Mouse (Mus musculus): ENCODE data around the gene Mpp4. TPM values are rescaled to one million over a fixed set of nuclear protein-coding genes. Genes with fewer than 3 reads are reported as not detected.

Mpp4 gene
- polyA plus RNA-seq (2015; fragmentation: Nextera tagmentation; extraction: Ambion mirVana), result 0.76 and 0.77 TPM in 2 replicates

DNA sequence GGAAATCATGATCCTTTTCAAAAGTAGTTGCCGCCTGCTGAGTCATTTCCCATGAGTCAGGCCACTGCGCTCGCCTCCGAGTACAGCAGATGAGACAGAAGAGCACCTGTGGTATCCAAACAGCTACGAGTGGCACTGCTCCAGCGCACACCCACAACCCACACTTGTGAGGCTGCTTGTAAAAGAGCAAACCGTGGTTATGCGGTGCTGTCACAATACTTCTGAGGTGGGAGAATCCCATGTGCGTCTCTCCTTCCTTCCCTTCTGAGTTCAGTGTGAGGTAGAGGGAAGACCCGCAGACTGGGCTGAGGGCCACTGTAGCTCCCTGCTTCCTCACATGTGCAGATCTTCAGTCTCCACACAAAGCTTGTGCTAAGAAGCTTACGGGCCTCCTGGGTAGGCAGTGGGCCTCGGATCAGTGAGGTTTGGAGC is at the start of gene Mpp4:
TSS of gene Mpp4 (minus strand) at position 360 of the 432 bp plus-strand sequence.
- Histone ChIP-seq H3K36me3 (peaks cover 22% of the 10 kb centered on the region), H3K4me3 (no peak within 1 kb of the TSS), H3K27me3 (no peaks in the 10 kb centered on the region), H3K9ac (replicated peaks) (no peak within 1 kb of the TSS), H3K27ac (replicated peaks) (no peak within 1 kb of the TSS), H3K4me2 (replicated peaks) (no peak within 1 kb of the TSS), H3K4me1 (no peaks in the 10 kb centered on the region), H3K9me3 (no peaks in the 10 kb centered on the region)
- WGBS, result 25% methylated on average over 12 of the region's 12 CpGs
- no peak for ATAC-seq (replicated peaks)

DNA sequence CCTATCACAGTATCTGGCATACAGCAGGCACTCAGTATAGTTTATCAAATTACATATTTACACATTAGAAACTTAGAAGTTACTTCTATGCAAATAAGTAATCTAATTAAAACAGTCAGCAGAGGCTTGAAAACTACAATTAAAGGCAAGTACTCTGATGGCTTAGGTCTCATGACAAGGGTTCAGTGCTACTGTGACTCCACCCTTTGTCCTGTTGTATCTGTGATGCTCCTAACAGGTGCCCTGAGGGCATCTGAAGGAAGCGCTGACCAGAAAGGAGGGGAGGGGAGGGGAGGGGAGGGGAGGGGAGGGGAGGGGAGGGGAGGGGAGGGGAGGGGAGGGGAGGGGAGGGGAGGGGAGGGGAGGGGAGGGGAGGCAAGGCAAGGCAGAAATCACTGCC is 49.8 kb upstream of the Mpp4 start:
- no peak overlapping the region for H3K9ac ChIP-seq (replicated peaks)
- no peaks in the 10 kb centered on the region for H3K27me3 ChIP-seq
- H3K4me1 ChIP-seq, result no peaks in the 10 kb centered on the region
- H3K4me2 ChIP-seq (replicated peaks), result no peak overlapping the region
- no peak overlapping the region for H3K27ac ChIP-seq (replicated peaks)
- peaks cover 7% of the 10 kb centered on the region; the same call in 1 of the 2 replicates for H3K36me3 ChIP-seq
- no peak overlapping the region for H3K4me3 ChIP-seq
- WGBS, result no CpG with 5 or more reads among the region's 1 CpGs
- no peaks in the 10 kb centered on the region for H3K9me3 ChIP-seq
- no peak for ATAC-seq (replicated peaks)

GRCm38 (mm10) chr1:59212076-59212779 is 49.0 kb upstream of the Mpp4 start:
- Histone ChIP-seq H3K4me2 (replicated peaks) (no peak overlapping the region), H3K27me3 (no peaks in the 10 kb centered on the region), H3K9me3 (no peaks in the 10 kb centered on the region), H3K4me3 (no peak overlapping the region), H3K4me1 (no peaks in the 10 kb centered on the region), H3K27ac (replicated peaks) (no peak overlapping the region), H3K9ac (replicated peaks) (no peak overlapping the region), H3K36me3 (peaks cover 7% of the 10 kb centered on the region; the same call in 1 of the 2 replicates)
- WGBS, result 94% methylated on average over 5 of the region's 5 CpGs
- ATAC-seq (replicated peaks), result no peak

GRCm38 (mm10) chr1:59211651-59212050 is 48.5 kb upstream of the Mpp4 start:
- Histone ChIP-seq H3K4me2 (replicated peaks) (no peak overlapping the region), H3K27ac (replicated peaks) (no peak overlapping the region), H3K4me3 (no peak overlapping the region), H3K9me3 (no peaks in the 10 kb centered on the region), H3K36me3 (peaks cover 9% of the 10 kb centered on the region; the same call in 1 of the 2 replicates), H3K4me1 (no peaks in the 10 kb centered on the region), H3K9ac (replicated peaks) (no peak overlapping the region), H3K27me3 (no peaks in the 10 kb centered on the region)
- 86% methylated on average over 4 of the region's 4 CpGs for WGBS
- ATAC-seq (replicated peaks), result no peak

DNA sequence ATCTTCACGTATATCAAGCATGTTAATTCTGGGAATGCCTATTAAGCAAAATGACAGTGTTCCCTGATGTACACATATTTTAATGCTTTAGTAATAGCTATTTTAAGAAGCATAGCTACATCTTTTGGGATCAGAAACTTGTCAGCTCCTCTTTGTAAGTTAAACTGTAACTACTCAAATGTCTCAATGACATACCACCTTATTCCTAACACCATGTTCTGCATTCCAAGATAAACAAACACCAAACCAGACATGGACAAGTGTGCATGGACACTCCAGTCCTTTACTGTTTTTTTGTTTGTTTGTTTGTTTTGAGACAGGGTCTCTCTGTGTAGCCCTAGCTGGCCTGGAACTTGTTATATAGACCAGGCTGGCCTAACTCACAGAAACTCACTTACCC is 45.1 kb upstream of the Mpp4 start:
- no peaks in the 10 kb centered on the region for H3K9me3 ChIP-seq
- no peak overlapping the region for H3K4me2 ChIP-seq (replicated peaks)
- H3K36me3 ChIP-seq, result peaks cover 9% of the 10 kb centered on the region; the same call in 1 of the 2 replicates
- no peak overlapping the region for H3K4me3 ChIP-seq
- ATAC-seq (replicated peaks), result no peak
- no peaks in the 10 kb centered on the region for H3K4me1 ChIP-seq
- H3K27ac ChIP-seq (replicated peaks), result no peak overlapping the region
- WGBS, result 92% methylated on average over 1 of the region's 1 CpGs
- no peaks in the 10 kb centered on the region for H3K27me3 ChIP-seq
- no peak overlapping the region for H3K9ac ChIP-seq (replicated peaks)

GRCm38 (mm10) chr1:59204489-59204888 is 41.3 kb upstream of the Mpp4 start:
- no peaks in the 10 kb centered on the region for H3K27me3 ChIP-seq
- 76% methylated on average over 1 of the region's 1 CpGs for WGBS

DNA sequence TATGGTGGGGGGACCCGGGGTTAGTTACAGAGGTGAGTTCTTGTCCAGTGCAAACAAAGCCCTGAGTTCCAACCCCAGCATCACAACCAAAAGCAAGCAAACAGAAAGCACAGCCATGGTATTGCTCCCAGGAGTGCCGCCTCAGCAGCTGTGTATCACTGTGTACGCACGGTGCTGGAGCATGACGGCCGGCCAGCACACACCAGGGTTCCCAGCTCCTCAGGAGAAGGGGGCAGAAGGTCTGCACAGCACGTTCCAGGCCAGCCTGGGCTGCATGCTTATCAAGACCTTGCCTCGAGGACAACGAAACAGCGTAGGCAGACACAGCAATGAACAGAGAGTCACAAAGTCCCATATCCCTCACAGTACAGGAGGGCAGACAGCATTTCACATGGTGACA is 39.2 kb upstream of the Mpp4 start:
- H3K4me2 ChIP-seq (replicated peaks), result no peak overlapping the region
- no peak overlapping the region for H3K4me3 ChIP-seq
- no peak overlapping the region for H3K27ac ChIP-seq (replicated peaks)
- 95% methylated on average over 10 of the region's 10 CpGs for WGBS
- peaks cover 20% of the 10 kb centered on the region for H3K36me3 ChIP-seq
- H3K9ac ChIP-seq (replicated peaks), result no peak overlapping the region
- ATAC-seq (replicated peaks), result no peak
- no peaks in the 10 kb centered on the region for H3K27me3 ChIP-seq
- no peaks in the 10 kb centered on the region for H3K9me3 ChIP-seq
- H3K4me1 ChIP-seq, result no peaks in the 10 kb centered on the region

More at GRCm38 (mm10) chr1:59204489-59204888, 41.3 kb upstream of the Mpp4 start:
- Histone ChIP-seq H3K27ac (replicated peaks) (no peak overlapping the region), H3K4me3 (no peak overlapping the region), H3K9ac (replicated peaks) (no peak overlapping the region), H3K9me3 (no peaks in the 10 kb centered on the region), H3K4me2 (replicated peaks) (no peak overlapping the region), H3K36me3 (peaks cover 14% of the 10 kb centered on the region), H3K4me1 (no peaks in the 10 kb centered on the region)
- ATAC-seq (replicated peaks), result no peak

DNA sequence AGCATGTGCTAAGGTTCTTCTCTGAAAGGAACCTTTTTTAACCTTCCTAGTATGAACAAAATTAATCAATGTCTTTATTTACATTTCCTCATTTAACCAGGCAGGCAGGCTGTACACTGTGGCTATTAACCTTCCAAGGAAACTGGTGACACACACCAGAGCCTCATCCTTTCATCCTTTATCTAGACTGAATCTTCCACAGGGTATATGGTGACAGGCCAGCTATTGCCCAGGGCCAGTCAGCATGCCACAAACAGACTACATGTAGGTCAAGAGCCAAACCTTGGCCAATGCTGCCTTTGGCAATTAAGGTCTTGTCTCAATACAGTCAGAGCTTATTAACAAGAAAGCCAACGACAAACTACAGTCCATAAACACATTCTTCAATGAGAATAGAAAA is 38.4 kb upstream of the Mpp4 start:
- Histone ChIP-seq H3K4me1 (no peaks in the 10 kb centered on the region), H3K4me3 (no peak overlapping the region), H3K9me3 (no peaks in the 10 kb centered on the region), H3K36me3 (peaks cover 19% of the 10 kb centered on the region), H3K9ac (replicated peaks) (no peak overlapping the region), H3K27ac (replicated peaks) (no peak overlapping the region), H3K4me2 (replicated peaks) (no peak overlapping the region), H3K27me3 (no peaks in the 10 kb centered on the region)
- no peak for ATAC-seq (replicated peaks)
- WGBS, result 74% methylated on average over 1 of the region's 1 CpGs

GRCm38 (mm10) chr1:59200960-59201359 is 37.8 kb upstream of the Mpp4 start:
- no peak overlapping the region for H3K4me3 ChIP-seq
- H3K27ac ChIP-seq (replicated peaks), result no peak overlapping the region
- no peaks in the 10 kb centered on the region for H3K27me3 ChIP-seq
- H3K4me2 ChIP-seq (replicated peaks), result no peak overlapping the region
- 92% methylated on average over 5 of the region's 5 CpGs for WGBS
- H3K9ac ChIP-seq (replicated peaks), result no peak overlapping the region
- ATAC-seq (replicated peaks), result no peak
- peaks cover 19% of the 10 kb centered on the region for H3K36me3 ChIP-seq
- no peaks in the 10 kb centered on the region for H3K4me1 ChIP-seq
- H3K9me3 ChIP-seq, result no peaks in the 10 kb centered on the region

DNA sequence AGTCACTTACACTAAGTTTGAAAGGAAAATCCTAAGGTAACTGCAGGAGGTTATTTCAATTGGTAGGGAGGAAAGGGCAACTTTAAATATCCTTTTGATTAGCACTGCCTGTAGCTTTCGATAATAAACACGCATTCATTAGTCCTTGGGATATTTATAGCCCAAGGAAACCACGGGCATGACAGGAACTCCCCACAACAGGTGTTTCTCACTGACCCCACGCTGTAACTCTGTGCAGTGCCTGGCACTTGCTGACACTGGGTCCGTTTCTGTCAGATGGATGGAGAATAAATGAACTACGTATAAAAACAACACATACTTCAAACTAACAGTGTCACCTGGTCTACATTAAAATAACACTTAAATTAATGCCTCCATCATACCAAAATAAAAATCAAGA is 31.8 kb upstream of the Mpp4 start:
- WGBS, result 58% methylated on average over 6 of the region's 6 CpGs
- peaks cover 33% of the 10 kb centered on the region for H3K36me3 ChIP-seq

DNA sequence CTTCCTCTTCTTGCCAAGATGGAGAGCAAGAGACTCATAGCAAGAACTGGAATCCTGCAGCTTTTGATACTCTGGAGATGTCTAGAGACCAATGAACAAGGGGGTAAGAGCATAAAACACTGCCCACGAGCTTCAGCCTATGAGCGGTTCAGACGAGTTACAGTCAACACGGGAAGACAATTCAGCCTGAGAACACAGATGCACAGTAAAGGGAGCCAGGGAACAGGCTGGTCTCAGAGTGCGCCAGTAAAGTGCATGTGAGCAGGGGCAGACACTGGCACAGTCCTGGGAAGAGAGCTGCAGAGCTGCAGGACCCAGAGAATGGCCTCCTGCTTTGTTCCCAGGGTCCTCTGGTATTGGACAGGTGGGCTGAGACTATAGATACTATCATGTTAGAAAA is 24.6 kb upstream of the Mpp4 start:
- Histone ChIP-seq H3K27ac (replicated peaks) (no peak overlapping the region), H3K36me3 (peaks cover 33% of the 10 kb centered on the region), H3K27me3 (no peaks in the 10 kb centered on the region), H3K9me3 (no peaks in the 10 kb centered on the region), H3K4me3 (no peak overlapping the region), H3K4me2 (replicated peaks) (no peak overlapping the region), H3K9ac (replicated peaks) (no peak overlapping the region), H3K4me1 (no peaks in the 10 kb centered on the region)
- WGBS, result 80% methylated on average over 5 of the region's 5 CpGs
- no peak for ATAC-seq (replicated peaks)

More for the DNA sequence above, 31.8 kb upstream of the Mpp4 start:
- ATAC-seq (replicated peaks), result no peak
- Histone ChIP-seq H3K4me1 (no peaks in the 10 kb centered on the region), H3K4me2 (replicated peaks) (no peak overlapping the region), H3K27ac (replicated peaks) (no peak overlapping the region), H3K9ac (replicated peaks) (no peak overlapping the region), H3K27me3 (no peaks in the 10 kb centered on the region), H3K9me3 (no peaks in the 10 kb centered on the region), H3K4me3 (no peak overlapping the region)

GRCm38 (mm10) chr1:59186317-59186716 is 23.1 kb upstream of the Mpp4 start:
- ATAC-seq (replicated peaks), result no peak
- no peaks in the 10 kb centered on the region for H3K27me3 ChIP-seq
- WGBS, result 91% methylated on average over 10 of the region's 10 CpGs
- peaks cover 44% of the 10 kb centered on the region for H3K36me3 ChIP-seq
- H3K4me3 ChIP-seq, result no peak overlapping the region
- no peak overlapping the region for H3K27ac ChIP-seq (replicated peaks)
- no peak overlapping the region for H3K4me2 ChIP-seq (replicated peaks)
- no peak overlapping the region for H3K9ac ChIP-seq (replicated peaks)
- no peaks in the 10 kb centered on the region for H3K9me3 ChIP-seq
- H3K4me1 ChIP-seq, result no peaks in the 10 kb centered on the region

DNA sequence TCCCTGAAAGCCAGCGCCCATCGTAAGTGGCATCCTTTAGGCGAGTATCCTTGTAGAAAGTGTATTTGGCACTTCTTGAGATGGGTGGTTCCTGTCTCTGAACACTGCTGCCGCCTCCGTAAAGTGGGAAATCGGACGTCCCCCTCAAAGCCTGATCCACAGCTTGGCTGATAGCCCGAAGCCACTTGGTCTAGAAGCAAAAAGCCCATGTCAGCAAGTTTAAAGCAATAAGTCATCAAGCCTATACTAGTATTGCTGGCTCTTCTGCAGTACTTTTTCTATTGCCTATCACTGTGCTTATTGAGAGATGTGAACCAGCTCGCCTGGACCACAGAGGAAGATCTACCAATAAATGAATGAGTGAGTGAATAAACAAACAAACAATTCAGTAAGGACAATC is 22.2 kb upstream of the Mpp4 start:
- H3K9me3 ChIP-seq, result no peaks in the 10 kb centered on the region
- 94% methylated on average over 9 of the region's 9 CpGs for WGBS
- no peak for ATAC-seq (replicated peaks)
- no peak overlapping the region for H3K9ac ChIP-seq (replicated peaks)
- no peak overlapping the region for H3K4me3 ChIP-seq
- no peak overlapping the region for H3K4me2 ChIP-seq (replicated peaks)
- H3K4me1 ChIP-seq, result no peaks in the 10 kb centered on the region
- H3K27me3 ChIP-seq, result no peaks in the 10 kb centered on the region
- peaks cover 39% of the 10 kb centered on the region for H3K36me3 ChIP-seq
- H3K27ac ChIP-seq (replicated peaks), result no peak overlapping the region
